Mouse (Mus musculus) left cerebral cortex, adult 8-10 months (tissue): ENCODE measurements around the gene Hsd3b7. TPM values are rescaled to one million over a fixed set of nuclear protein-coding genes. Genes with fewer than 3 reads are reported as not detected.
A peak's percentile ranks its signal among the peaks of the same experiment; 100 is the strongest.
"Not testable (repeated sequence)": the region's sequence is repeated elsewhere in the genome, so short reads cannot be mapped to it uniquely, and the experiment has no call there.

Experiments used
- DNase-seq, 2 experiments: peaks; one replicate each; pipeline ENCODE4 v3.0.0; 2022; ENCODE audit warnings: low spot score in 2 of 2
- total RNA-seq, 4 experiments: library from RNA; stranded (reverse); gene quantifications; 2 replicates each; pipeline ENCODE4 v1.2.4; 2022

Hsd3b7 gene
- total RNA-seq, 4 experiments from 2014 or later, result 4.2 to 9.7 (median 4.6) TPM

GRCm38 (mm10) chr7:127815954-127816821 is 15.8 kb downstream of the Hsd3b7 start:
- peak; percentile 54 to 94 for DNase-seq

DNA sequence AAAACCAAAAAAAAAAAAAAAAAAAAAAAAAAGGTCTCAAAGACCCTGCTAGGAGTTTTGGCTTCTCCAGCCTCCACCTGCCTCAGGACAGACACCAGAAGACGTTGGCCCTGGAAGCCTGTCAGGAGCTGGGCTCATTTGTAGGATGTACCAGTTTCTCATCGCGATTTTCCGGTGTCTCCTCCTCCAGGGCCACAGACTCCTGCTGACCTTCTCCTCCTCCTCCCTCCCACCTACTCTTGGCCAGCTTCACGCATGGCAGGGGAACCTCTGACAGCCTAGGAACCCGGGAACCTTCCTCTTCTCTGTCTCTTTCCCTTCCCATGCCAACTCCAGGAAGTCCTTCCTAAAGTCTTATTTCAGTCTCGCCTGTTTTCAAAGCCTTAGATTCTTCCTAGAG is 16.6 kb downstream of the Hsd3b7 start:
- no peak for DNase-seq

GRCm38 (mm10) chr7:127817776-127818175 is 17.4 kb downstream of the Hsd3b7 start:
- no peak for DNase-seq

GRCm38 (mm10) chr7:127820836-127821509 is 20.6 kb downstream of the Hsd3b7 start:
- no peak for DNase-seq

GRCm38 (mm10) chr7:127822494-127822893 is 22.1 kb downstream of the Hsd3b7 start:
- no peak for DNase-seq

DNA sequence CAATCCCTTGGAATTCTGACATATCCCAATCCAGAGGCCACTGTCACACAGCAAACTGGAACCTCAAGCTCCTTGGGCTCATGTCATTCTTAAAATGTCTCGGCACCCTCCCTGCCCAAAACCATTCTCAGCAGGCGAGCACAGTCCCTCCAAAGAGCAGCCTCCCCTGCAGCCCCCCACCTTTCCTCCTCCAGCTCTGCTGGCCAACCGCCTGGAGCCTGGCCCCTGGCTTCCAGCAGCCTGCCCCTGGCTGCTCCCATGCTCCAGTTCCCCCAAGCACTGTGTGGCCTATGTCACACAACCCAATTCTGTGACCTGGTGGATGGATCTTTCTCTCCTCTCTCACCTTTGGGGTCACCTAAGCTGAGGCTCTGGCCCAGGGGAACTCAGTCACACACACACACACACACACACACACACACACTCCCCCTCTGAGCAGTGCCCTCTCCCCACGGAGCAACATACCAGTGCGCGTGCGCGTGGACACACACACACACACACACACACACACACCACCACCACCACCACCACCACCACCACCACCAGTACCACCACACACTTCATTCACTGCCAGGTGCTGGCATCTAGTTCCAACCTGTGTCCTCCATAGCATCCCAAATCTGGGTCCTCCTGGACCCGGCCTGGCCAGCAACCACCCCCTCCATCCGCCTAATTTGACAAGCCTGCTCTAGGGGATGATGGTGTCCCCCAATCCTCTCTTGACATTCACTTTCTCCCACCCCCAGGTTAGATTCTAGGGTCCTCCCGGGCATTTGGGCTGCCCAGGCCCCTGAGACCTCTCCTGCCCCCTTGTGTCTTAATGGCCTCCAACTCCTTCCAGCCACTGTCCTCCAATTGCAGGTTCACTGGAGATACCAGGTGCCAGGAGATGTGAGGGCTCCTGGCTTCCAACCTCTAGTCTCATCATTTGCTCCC is 23.1 kb downstream of the Hsd3b7 start:
- DNase-seq, result no peak

DNA sequence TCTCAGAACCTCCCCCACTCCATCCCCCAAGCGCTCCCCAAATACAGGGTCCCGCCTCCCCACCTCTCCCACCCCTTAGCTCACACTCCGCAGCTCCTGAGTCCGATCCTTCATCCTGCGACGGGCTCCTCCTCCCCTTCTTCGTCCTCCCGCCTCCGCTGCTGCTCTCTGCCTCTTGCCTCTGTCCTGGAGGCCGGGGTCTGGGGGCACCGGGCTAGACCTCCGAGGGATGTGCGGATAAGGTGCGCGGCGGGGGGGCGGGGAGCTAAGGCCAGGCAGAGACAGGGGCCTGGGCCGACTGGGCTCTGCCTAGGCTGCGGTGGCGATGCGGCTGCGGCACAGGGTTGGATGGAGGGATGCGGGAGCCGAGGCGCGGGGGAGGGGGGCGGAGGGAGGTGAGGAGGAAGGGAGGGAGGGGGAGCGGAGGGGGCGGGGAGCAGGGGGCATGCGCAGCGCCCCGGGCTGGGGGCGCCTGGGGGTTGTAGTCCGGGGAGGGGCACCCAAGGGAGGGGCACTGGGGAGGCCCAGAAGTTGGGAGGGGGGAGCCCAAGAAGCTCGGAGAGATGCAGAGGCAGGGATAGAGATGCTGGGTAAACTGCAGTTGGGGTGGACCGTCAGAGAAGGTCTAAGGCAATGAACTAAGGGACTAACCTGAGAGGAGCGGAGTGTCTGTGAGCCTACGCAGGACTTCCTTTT is 23.9 kb downstream of the Hsd3b7 start, which contains the start of the genes Stx4a and Stx1b:
Gene Stx4a, plus strand, starts transcription at position 119 of the 696 bp plus-strand sequence.
Gene Stx1b, minus strand, starts transcription at position 374 of the 696 bp plus-strand sequence.
- DNase-seq, result peak in 1 of 2 experiments; percentile 68

GRCm38 (mm10) chr7:127835550-127835949 is 35.1 kb downstream of the Hsd3b7 start:
- DNase-seq, result no peak

- no peak for DNase-seq
These were observed 37.1 kb downstream of the Hsd3b7 start for GRCm38 (mm10) chr7:127837473-127837872.

- DNase-seq, result not testable (repeated sequence)
These were observed 37.5 kb downstream of the Hsd3b7 start for GRCm38 (mm10) chr7:127837878-127838277.

- DNase-seq, result not testable (repeated sequence)
These were observed 39.6 kb downstream of the Hsd3b7 start for GRCm38 (mm10) chr7:127840031-127840430.

- DNase-seq, result peak; percentile 70 to 85
These were observed 40.5 kb downstream of the Hsd3b7 start for GRCm38 (mm10) chr7:127840886-127841285.

DNA sequence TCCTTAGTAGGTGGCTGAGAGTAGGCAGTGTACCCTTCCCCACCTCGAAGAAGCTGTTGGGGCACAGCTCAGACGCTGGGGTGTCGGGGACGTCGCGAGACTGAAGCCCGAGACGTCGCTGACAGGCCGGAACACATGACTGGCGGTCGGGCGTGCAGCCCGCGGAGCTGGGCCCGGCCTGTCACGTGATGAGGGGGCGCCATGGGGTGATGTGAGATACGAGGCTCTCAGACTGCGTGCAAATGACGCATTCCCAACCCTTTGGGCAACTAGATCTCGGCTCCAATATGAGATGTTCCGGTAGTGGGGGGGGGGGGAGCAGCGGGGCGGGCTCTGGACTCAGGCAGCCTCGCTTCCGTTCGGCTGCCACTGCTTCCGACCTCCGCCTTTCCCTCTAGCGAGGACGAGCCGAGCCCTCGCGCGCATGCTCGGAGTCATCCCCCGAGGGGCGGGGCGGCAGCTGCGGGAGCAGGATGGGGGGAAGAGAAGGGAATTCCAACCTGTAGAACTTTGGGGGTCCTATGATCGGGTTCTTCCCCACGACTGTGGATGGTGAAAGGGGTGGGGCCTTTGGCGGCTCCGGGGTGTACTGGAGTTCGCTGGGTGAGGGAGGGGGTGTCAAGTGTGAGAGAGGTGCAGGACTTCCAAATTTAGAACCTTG is 41.1 kb downstream of the Hsd3b7 start:
- peak; percentile 87 to 99 for DNase-seq

GRCm38 (mm10) chr7:127842001-127842718 is 41.8 kb downstream of the Hsd3b7 start:
- peak; percentile 63 to 74 for DNase-seq

DNA sequence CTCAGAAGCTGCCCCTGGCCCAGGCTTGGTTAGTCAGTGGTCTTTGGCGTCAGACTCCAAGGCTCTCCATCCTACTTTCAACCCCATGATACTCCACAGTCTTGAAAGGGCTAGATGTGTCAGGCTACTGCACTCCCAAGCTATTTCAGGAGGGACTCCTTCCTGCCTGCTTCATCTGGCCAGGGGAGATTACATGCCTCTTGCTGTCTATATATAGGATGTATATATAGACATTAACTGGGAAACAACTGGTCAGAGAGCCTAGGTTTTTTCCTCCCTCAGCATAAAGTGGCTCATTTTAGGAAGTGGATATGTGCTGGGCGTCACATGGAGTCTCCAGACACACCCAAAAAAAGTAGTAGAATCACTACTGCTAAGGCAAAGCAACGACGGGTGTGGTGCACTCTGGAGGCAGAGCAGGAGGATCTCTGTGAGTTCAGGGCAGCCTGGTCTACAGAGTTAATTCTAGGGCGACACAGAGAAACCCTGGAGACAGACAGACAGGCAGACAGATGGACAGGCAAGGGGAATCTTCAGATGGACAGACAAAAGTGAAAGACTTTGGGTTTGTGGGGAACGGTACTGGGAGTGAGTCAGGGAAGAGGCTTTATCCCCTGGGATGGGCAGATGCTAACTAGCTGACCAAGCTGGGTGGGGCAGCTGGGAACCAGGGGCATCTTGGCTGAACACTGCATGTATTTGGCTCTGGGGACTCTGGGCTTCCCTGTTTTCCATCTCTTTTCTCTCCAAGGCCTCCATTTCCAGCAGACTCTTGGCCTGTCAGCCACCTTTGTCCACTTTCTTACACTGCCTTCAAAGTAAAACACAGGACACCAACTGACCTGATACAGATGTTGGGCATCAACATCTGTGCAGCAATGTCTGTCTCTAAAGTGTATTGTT is 49.8 kb downstream of the Hsd3b7 start:
- no peak for DNase-seq

- DNase-seq, result no peak
These were observed 50.5 kb downstream of the Hsd3b7 start for GRCm38 (mm10) chr7:127850906-127851305.
